9 mouse cellular contexts compared by ENCODE assay signal in genomic region chr5:122267899-122268298, GRCm38 (mm10). TPM values are rescaled to one million over a fixed set of nuclear protein-coding genes. Genes with fewer than 3 reads are reported as not detected.
A peak's percentile ranks its signal among the peaks of the same experiment; 100 is the strongest.
DNase-seq lines count a peak whose midpoint lies in the region; ATAC-seq and TF ChIP-seq lines count a peak whose summit lies in the region.
"Had no signal": no experiment of that assay in that cellular context is flagged by ENCODE, and none has a peak within 500 bp of the region (broad histone marks: within the 10 kb centered on the region; RNA-seq: fewer than 3 reads in every experiment).

No protein-coding gene starts in this region.

- intact Hi-C loops in heart, postnatal 25 days (cut with DNase I): loop anchor here (1.0 to 10.0 kb wide), 3 partner anchors 76 to 357 kb away; partner anchors contain the start of gene Arpc3
- intact Hi-C loops in gastrocnemius, adult 2 months (cut with DNase I): loop anchor here (1.0 to 5.0 kb wide), 2 partner anchors 76 to 124 kb away; partner anchors contain the start of gene Arpc3

- peak; percentile 37 for ATAC-seq in CD4-positive, CD25-positive, alpha-beta regulatory T cell, adult 4 months
- peak; percentile 42 for ATAC-seq in megakaryocyte progenitor cell, adult 5-6 weeks (replicated peaks; ENCODE audit: poor library complexity)

- no peaks in the 10 kb centered on the region for H3K27me3 ChIP-seq in splenic B cell, adult 2 months (ENCODE audit: control insufficient read depth, insufficient read depth, low read length, poor library complexity, severe bottlenecking)
- H3K27me3 ChIP-seq: limb, embryonic 13.5 days had no signal

- DNase-seq in heart, adult 11 months: peak; percentile 92
- no peak for DNase-seq in heart, postnatal 25 days (ENCODE audit: low spot score)
- peak; percentile 80 for DNase-seq in brain, adult 2 months (ENCODE audit: low read depth, low spot score)
- DNase-seq in gastrocnemius, adult 2 months: peak; percentile 74
- peak; percentile 60 for DNase-seq in layer of hippocampus, adult 9-11 months
- DNase-seq in splenic B cell, adult 2 months (ENCODE audit: low read depth, low spot score): peak; percentile 91

- 0 out of 2 replicates have a peak overlapping the region, but pooled peaks have one; percentile 17 for H3K27ac ChIP-seq in gastrocnemius, adult 2 months
- H3K27ac ChIP-seq: limb, embryonic 13.5 days had no signal

- no peak overlapping the region for H3K4me3 ChIP-seq in gastrocnemius, adult 2 months
- H3K4me3 ChIP-seq: limb, embryonic 13.5 days had no signal

- peak; percentile 84 for TF ChIP-seq CTCF in gastrocnemius, adult 2 months (IDR thresholded peaks at IDR 0.05)

- no peaks in the 10 kb centered on the region for H3K36me3 ChIP-seq in splenic B cell, adult 2 months (ENCODE audit: control insufficient read depth, insufficient read depth, low read length, poor library complexity, severe bottlenecking)
- H3K36me3 ChIP-seq: limb, embryonic 13.5 days had no signal

RNA-seq across cellular contexts. Expression of gene Tctn1, which starts 3.6 kb away (rescaled TPM):
- 1 to 10 TPM; 3.5 to 4.7 TPM for total RNA-seq in heart, postnatal 25 days (2021)
- polyA plus RNA-seq in CD4-positive, CD25-positive, alpha-beta regulatory T cell, adult 4 months (2017; shearing (Covaris generic)): 1 to 10 TPM; 1.1 to 2.0 TPM
- total RNA-seq in gastrocnemius, adult 2 months (2021): 1 to 10 TPM; 1.8 to 2.0 TPM
- 5.1 and 6.5 TPM in 2 replicates for total RNA-seq in megakaryocyte progenitor cell, adult 5-6 weeks (2015)
- total RNA-seq in megakaryocyte progenitor cell, adult 5-6 weeks (2017): 3.7 and 5.1 TPM in 2 replicates

RNA-seq across cellular contexts. Expression of gene Pptc7, which starts 16.3 kb away (rescaled TPM):
- 10 to 100 TPM; 91.3 to 93.5 TPM for total RNA-seq in heart, postnatal 25 days (2021)
- 10 to 100 TPM; 17.8 to 18.7 TPM for polyA plus RNA-seq in CD4-positive, CD25-positive, alpha-beta regulatory T cell, adult 4 months (2017; shearing (Covaris generic))
- total RNA-seq in gastrocnemius, adult 2 months (2021): 100 to 1,000 TPM; 103 to 115 TPM
- total RNA-seq in megakaryocyte progenitor cell, adult 5-6 weeks (2015): 13.5 and 13.9 TPM in 2 replicates
- total RNA-seq in megakaryocyte progenitor cell, adult 5-6 weeks (2017): 13.7 and 16.7 TPM in 2 replicates

Comparison
In these comparisons a context has a peak if more than half of its experiments do, and no peak if none do; other contexts are left out.
1. RNA of gene Pptc7, which starts 16.3 kb away (total RNA-seq): 103 to 115 TPM in gastrocnemius, adult 2 months and 91.3 to 93.5 TPM in heart, postnatal 25 days; 13.5 to 16.7 TPM in megakaryocyte progenitor cell, adult 5-6 weeks; every median in the first group is over 4 times any median in the second.